Mouse (Mus musculus) thymus, postnatal 4 days (tissue): ENCODE measurements around the gene Bcas3.

Experiments used
- DNase-seq: peaks from one replicate; pipeline ENCODE4 v3.0.0; 2021

Bcas3 gene

DNA sequence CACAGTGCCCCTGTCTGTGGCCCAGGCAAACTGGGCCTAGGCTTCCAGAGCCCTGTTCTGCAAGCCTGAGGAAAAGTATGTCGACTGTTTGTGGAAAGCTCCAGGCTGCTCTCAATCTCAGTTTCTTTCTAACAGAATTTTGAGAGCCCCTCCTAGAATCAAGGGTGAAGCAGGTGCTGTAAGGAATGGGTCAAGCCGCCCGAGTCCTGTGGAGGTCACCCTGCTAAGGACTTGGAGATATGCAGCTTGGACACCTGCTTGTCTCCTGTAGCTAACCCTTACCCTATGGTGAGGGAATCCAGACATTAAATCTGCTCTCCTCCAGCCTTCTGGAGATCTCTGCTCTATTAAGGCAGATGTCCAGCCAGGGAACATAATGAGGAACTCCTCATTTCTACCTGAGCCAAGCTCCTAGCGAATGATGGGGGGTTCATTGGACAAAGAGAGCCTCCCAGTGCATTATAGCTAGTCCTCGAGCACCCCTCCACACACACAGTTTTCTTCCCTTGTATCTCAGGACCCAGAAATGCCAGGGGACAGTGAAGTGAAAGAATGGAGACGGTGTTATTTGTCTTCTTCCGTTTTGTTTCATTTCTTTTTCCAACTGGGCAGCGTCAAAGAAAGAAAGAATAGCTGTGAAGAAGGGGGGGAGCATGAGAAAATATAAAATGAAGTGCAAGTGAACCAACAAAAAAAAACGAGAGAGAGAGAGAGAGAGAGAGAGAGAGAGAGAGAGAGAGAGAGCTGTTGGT is 482.2 kb downstream of the Bcas3 start:
- no peak for DNase-seq

DNA sequence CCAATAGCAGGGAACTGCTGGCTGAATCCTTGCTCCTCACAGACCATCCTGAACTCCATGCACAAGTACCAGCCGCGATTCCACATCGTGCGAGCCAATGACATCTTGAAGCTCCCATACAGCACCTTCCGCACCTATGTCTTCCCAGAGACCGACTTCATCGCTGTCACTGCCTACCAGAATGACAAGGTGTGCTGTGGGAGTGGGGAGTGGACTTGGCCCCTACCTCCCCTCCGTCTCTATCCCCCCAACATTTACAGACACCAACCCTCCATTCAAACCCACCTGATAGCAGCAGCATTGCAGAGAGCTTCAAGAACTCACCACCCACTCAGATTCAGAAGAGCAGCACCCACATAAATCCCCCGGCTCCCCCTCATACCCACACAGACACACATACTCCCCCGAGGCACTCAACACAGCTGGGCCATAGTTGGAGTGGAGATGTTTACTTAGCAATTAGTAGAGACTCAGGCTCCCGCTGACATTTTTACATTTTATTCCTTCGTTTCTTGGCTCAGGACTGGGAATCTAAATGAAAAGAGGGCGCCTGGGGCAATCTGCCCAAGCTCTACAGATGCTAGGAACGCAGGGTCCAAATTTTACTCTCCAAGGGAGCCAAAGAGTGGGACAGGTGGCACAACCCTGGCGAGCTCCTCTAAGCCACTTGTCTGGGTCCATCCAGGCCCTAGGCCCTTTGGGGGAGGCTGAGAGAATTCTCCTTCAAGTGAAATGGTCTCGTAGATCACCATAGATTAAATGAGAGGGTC is 483.0 kb downstream of the Bcas3 start:
- DNase-seq, result no peak

DNA sequence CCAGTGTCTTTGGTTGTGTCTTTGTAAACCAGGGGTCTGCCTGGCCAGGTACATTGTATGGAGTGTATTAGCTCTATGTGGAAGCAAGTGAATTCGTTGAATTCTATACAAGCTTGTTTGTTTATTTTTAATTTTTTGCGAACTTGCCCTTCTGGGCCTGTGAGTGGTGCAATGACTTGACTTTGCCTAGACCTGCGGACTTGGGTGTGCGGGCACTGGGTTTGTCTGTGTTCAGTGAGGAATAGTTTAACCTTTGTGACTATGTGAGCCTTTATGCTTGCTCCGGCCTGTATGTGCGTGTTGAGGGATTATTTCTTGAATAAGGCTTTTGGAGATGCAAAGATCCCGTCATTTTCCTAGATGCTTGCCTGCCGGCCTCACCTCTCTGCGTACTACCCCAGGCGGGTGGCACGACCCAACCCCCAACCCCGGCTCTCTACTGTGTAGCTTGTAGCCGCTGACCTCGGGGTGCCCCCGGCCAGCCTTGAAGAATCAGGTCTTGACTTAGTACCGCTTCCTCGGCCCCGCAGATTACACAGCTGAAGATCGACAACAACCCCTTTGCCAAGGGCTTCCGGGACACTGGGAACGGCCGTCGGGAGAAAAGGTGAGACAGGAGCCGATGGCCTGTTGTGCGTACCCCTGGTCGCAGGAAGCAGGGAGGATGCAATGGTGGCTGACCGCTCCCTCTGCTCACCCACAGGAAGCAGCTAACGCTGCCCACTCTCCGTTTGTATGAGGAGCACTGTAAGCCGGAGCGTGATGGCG is 483.7 kb downstream of the Bcas3 start:
- DNase-seq, result no peak

DNA sequence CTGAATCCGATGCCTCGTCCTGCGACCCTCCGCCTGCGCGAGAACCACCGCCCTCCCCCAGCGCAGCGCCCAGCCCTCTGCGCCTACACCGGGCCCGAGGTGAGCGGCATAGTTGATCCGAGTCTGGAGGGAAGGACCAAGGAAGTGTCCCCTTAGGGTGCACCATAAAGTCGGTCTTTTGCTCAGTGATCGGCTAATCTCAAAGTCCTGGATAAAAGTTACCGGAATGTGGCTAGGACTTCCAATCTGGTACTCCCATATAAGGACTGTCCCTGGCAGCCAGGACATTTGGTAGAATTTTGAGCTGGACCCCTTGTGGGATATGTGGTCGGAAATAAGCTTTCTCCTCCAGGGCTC is 484.3 kb downstream of the Bcas3 start:
- DNase-seq, result no peak

- peak; percentile 26 for DNase-seq
Observed at GRCm38 (mm10) chr11:85837648-85838423, 484.9 kb downstream of the Bcas3 start.

DNA sequence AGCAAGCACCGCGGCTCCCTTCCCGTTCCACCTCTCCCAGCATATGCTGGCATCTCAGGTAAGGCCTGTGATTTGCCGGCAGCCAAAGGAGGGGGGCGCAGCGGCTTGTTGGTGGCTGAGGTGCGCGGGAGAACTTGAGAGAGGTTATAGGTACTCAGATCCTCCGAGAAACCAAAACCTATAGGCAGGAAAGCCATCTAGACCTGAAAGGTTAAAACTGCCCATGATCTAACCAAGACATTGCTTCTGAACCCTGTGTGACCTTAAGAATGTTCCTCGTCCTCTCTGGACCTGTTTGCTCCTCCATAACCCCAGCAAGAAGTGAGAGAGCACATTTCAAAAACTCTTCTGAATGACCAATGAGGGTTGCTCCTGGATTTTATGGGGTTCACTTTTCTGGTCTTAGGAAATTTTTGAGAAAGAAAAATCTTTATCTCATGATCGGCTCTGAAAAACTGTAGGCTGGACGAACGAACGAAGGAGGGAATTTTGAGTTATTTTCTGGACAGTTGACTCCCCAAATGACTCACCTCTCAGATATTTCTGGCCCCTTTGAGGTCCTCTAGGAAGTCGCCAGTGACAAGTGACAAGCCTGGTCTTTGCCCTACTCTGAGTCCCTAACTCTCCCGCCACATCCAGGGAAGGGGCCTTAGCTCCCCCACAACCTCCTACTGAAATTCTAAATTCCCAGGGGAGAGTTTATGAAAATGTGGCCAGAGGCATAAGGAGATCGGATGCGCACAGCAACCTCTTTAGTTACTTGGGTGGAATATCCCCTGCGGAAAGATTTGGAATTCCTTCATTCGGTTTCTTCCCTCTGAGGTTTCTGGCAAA is 485.7 kb downstream of the Bcas3 start:
- DNase-seq, result no peak

GRCm38 (mm10) chr11:85839258-85840030 is 486.5 kb downstream of the Bcas3 start:
- DNase-seq, result no peak

DNA sequence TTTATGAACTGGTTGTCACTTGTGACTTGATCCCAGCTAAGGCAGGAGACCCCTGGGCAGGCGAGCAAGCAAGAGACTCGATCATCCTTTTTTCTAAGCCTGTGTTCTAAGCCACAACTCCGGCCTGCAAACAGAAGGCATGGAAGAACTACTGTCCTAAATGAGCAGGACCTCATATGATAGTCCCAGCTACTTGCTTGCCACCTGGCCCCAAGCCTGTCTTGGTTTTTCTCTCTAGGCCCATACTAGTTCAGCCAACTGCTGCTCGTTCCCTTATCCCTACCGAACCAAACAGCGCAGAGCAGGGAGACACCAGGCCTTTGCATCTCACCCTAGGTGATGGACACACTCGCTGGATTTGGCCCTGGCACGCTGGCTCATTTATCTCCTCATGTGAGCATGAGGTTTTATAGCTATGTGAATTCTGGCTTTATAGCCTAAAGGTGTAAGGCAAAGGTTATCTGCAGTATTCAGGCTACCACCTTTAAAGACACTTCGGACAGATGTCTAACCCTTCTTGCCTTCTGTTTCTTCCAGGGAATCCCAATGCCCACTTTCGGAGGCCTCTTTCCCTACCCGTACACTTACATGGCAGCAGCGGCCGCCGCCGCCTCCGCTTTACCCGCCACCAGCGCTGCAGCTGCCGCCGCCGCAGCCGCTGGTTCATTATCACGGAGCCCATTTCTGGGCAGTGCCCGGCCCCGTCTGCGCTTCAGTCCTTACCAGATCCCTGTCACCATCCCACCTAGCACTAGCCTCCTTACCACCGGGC is 487.2 kb downstream of the Bcas3 start:
- peak; percentile 39 for DNase-seq

GRCm38 (mm10) chr11:85840803-85841145 is 487.8 kb downstream of the Bcas3 start:
- no peak for DNase-seq

GRCm38 (mm10) chr11:85841211-85841681 is 488.3 kb downstream of the Bcas3 start:
- DNase-seq, result no peak

- DNase-seq, result peak; percentile 85
Observed at GRCm38 (mm10) chr11:85841980-85842379, 489.0 kb downstream of the Bcas3 start.

DNA sequence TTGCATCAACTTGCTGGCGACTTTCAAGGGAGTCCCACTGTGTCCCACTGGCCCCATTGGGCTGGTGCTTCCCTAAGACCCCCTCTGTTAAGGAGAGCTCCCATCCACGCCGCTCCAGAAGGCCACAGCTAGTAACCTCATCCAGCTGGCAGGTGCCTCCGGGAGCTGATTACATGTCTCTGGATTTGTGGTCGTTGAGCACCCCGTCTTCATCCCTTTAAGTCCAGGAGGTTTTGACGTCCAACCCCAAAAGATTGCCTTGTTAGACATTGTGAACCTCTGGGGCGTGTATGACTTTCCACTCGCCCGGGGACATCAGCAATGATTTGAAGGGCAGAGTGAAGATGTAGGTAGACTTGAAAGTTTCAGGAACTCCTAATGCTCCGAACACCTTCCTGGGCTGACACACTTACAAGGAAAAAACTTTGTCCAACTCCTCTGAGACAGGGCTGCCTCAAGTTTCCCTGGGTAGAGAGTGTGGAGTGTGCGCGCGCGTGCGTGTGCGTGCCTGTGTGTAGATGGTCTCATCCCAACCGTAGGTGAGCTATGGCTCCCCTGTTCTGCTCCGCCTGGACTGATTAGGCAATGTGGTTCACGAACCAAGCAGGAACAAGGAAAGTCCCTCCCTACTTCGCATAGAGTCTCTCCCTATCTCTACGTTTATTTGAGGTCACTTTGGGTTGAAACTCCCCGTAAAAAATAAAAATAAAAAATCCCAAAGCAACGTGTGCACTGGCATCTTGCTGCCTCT is 489.8 kb downstream of the Bcas3 start:
- DNase-seq, result peak; percentile 27

- DNase-seq, result peak; percentile 85
Observed at GRCm38 (mm10) chr11:85843347-85843692, 490.4 kb downstream of the Bcas3 start.

DNA sequence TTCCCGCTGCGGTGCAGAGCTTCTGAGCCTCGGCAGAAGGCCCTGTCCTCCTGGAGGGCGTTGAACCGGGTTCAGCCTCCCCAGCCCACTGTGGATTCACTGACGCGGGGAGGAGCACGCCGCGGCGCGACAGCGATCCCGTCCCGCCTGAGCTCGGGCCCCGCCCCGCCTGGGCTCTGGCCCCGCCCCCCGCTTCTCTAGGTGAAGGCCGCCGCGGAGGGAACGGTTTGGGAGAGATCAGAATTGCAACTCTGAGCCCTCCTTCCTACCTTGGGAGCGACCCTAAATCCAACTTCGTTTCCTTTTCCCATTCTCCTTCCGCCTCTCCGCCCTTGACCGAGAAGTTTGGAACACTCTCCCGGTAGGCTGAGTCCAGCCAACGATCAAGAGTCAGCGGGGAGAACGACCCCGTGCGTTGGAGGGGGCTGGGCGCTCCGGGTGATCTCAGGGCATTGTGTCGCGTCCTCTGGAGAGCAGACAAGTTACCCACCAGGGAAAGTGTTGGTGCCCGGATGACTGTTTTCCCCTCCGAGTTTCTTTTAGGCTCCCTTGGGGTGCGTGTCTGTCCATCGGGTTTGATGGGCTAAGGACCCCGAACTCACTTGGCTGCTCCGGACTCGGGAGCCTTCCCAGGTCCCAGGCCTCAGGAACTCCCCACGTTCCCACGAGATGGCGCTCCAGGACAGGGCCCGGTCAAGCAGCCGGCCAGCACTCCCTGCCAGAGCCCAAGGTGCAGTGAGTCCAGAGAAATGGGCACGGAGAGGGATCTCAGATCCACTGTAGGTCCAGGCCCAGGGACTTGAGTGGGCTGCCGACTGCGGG is 491.4 kb downstream of the Bcas3 start:
- DNase-seq, result peak; percentile 88

DNA sequence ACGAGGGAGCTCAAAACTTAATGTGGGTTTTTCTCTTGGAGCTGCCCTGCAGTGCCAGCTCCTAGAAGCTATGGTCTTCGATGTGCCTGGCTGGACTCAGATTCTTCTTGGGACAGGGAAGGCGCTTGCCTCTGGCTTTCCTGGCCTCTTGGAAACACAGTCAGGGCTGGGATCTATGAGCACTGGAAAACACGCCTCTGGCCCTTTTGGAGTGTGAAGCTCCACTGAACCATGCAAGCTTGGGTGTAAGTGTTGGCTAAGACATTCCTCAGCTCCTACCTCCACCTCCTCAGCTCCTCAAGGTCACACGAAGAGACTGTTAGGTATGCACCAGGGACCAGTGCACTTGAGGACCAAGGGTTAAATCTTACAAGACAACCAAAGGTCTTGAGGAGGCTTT is 492.0 kb downstream of the Bcas3 start:
- DNase-seq, result no peak

GRCm38 (mm10) chr11:85845921-85846320 is 493.0 kb downstream of the Bcas3 start:
- DNase-seq, result no peak

GRCm38 (mm10) chr11:85846509-85846908 is 493.5 kb downstream of the Bcas3 start:
- DNase-seq, result no peak

DNA sequence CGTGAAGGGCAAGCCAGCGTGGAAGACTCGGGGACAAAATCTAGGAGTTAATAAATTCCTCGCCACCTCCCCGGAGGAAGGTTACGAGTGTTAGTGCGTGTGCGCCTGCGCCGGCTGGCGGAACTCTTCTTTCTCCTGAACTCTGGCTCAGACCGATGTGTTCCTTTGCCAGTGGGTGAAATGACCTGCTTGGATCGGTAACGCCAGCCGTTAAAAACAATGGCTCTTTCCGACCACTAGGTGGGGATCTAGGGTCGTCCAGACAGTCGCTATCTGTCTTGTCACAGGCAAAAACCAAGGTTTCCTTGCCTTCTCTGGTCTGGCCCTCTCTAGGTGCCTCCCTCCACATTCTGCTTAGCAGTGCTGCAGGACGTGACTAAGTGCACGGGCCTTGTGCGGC is 496.1 kb downstream of the Bcas3 start:
- DNase-seq, result peak; percentile 59

DNA sequence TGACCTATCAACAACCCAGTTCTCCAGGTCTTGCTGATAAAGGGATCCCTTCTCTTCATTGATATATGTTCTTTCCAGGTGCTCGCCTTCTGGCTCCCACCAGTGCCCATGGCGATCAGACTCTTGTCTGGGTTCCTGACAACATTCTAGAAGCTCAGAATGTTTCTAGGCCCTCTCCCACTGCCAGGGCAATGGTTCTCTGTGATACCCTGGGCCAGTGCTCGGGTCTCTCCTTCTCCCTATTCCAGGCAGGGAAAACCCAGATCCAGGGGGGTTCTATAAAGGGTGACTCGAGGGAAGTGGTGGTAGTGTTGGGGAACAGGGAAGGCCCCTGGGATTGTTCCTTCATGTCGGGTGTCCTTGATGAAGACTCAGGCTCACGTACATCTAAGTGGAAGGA is 497.3 kb downstream of the Bcas3 start, which contains the start of gene Gm11444:
Gene Gm11444, minus strand, starts transcription at position 101 of the 400 bp plus-strand sequence.
- no peak for DNase-seq
